Mouse (Mus musculus): ENCODE results near the gene Farsb.

Farsb gene

DNA sequence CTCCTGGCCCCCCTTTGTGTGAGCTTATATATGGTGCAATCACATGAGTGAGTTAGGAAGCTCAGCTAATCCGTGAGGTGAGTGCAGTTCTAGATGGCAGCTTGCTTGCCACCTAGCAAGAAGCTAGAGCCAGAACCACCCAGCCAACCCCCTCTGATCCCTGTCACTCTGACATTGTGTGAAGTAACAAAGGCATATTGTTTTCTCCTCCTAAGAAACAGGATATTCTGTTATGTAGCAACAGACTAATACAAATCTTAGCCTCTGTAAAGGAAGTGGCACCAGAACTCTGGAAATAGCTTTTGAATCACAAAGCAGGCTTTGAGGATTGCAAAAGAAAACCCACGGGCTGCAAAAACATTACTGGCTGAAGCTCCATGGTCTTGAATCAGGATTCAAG lies 4.3 kb downstream of the Farsb start:
- WGBS, result 19% methylated on average over 2 of the region's 2 CpGs

DNA sequence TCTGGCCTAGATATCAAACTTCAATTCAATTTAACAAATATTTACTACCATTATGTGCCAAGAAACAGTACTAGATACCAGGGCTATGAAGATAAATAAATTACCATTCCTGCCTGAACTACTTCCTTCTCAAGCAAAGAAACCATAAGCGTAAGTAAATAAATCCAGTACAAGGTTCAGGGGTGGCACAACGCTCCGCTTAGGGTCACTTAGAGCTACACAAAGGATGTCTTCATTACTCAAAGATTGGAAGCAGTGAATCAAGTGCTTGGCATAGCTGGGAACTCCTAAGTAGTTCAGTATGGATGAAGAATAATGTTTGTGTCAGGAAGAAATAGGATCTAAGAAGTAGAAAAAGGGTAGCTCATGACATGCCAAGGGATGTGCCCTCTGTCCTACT lies 5.3 kb downstream of the Farsb start:
- 87% methylated on average over 3 of the region's 3 CpGs for WGBS

DNA sequence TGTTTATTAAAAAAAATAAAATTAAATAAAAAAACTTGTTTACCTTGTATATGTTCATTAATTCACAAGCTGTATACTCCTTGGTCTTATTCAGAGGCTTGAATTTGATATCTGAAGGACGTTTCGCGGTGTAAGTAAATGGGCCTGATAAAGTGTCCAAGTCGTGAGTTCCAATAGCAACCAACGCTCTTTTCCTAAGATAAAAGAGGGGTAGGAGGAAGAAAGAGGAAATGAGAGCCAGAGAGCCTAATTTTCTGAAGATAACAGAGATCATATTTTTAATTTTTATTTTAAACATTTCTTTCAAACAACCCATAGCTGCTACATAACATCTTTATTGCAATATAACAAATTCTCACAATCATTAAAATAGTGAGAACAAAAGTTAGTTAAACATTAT lies 16.3 kb downstream of the Farsb start:
- WGBS, result 93% methylated on average over 5 of the region's 5 CpGs

DNA sequence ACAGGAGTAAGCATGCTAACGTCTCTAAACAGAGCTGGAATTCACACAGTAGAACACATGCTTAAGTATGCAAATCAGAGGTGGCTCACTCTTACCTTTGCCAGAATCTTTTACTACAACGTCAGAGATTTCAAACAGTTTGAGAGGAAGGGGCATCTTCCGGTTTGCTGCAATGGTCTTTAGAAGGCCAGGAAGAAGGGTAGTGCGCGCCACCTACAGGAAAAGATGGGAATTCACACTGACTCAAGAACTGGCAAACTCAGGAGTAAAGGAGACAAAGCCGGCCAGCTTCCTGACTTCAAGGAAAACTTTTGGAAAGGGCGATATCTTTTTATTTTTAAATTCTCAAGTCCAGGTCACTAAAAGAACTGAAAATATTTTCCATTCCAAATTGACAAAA lies 34.0 kb downstream of the Farsb start:
- 31% methylated on average over 7 of the region's 7 CpGs for WGBS

- 92% methylated on average over 8 of the region's 8 CpGs for WGBS
Measured at GRCm38 (mm10) chr1:78453886-78454285, 34.8 kb downstream of the Farsb start.

- 88% methylated on average over 6 of the region's 6 CpGs for whole genome bisulfite sequencing
Measured at GRCm38 (mm10) chr1:78452544-78452943, 36.2 kb downstream of the Farsb start.

- WGBS, result 56% methylated on average over 12 of the region's 12 CpGs
Measured at GRCm38 (mm10) chr1:78451070-78451854, 37.4 kb downstream of the Farsb start.

DNA sequence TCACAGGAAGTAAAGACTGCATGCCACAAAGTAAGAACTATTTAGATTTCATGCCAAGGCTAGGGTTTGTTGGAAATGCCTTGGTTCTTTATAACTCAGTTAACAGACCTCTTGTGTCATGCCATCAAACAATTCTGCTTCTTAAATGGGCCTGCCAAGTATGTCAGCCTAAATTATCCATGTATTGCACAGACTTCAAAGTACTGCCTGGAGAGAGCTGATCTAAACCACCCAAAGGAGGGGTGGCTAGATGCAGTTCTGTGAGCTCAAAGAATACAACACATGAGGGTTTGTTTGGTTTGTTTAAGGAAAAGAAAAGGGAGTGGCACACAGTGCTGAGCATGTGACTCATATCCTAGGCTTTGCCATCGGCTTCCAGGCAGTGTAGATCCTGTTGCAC lies 40.6 kb downstream of the Farsb start:
- WGBS, result 31% methylated on average over 1 of the region's 1 CpGs

GRCm38 (mm10) chr1:78446742-78447141 lies 42.0 kb downstream of the Farsb start:
- 97% methylated on average over 6 of the region's 6 CpGs for WGBS

DNA sequence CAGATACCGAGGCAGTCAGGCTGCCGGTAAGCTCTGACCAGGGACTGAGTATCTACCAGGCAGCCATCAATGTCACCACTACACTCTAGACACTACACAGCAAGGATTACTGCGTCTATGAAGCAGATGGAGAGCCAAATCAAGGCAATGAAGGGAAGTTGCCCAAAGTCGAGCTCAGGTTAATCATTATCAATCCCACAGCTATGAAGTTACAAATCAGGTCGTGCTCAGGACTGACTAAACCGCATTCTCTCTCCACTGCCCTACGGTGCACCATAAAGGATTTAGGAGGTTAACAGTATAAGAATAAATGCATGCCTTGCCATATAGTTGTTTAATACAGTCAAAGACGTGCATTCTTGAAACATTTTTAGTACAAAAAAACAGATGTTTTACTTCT lies 42.5 kb downstream of the Farsb start:
- 95% methylated on average over 8 of the region's 8 CpGs for WGBS

DNA sequence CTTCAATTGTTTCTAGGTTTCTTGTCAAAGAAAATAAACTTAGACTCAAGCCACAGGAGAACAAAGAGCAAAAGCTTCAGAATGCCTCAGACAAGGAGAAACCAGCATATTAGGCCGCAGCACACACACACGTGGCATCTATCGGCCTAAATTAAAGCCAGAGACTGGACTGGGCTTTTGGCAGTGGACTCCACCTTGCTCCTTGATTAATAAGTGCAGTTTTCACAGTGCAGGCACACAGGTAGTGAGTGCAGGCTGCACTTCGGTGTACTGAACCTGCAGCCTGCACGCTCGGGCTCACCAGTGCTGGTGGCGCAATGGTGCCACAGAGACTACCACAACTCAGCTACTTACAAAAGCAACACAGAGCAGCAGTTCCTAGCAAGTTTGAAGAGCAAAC lies 45.6 kb downstream of the Farsb start:
- 90% methylated on average over 7 of the region's 7 CpGs for WGBS

DNA sequence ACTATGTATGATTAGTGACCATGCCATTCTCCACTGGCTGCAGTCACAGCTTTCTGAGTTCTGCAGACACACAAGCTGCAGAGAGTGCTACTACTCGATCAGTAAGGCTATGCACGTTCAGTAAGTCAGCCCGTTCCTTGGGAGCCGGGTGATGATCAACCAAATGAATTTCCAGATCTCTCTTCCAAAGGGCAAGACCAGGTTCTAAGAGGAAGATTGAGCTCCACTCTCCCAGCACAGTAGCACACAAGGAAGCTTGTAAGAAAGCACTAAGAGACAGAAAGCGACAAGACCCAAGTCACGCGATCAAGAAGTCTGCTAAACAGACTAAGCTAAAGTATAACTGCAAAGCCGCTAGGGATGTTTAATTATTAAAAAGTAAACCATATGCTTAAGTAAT lies 48.0 kb downstream of the Farsb start:
- 94% methylated on average over 8 of the region's 8 CpGs for WGBS

- WGBS, result 83% methylated on average over 3 of the region's 3 CpGs
Measured at GRCm38 (mm10) chr1:78437150-78437549, 51.5 kb downstream of the Farsb start.

- 93% methylated on average over 1 of the region's 1 CpGs for WGBS
Measured at GRCm38 (mm10) chr1:78436445-78436844, 52.3 kb downstream of the Farsb start.

DNA sequence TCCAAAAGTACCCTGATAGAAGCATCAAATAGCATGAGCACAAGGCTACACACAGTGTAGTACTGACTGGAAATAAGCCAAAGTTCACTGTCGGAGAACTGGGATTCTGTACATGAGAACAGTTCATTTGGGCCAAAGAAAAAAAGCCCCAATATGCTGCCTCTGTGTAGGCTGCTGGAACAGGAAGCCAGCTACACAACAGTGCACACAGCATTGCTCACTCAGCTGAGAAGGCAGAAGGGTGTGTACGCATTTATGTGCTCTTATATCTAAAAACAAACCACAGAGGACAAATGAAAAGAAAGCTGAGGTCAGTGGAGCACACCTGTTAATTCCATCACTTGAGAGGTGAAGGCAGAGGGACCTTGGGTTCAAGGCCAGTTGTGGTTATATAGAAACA lies 52.7 kb downstream of the Farsb start:
- WGBS, result 40% methylated on average over 2 of the region's 2 CpGs

GRCm38 (mm10) chr1:78433472-78433871 lies 55.2 kb downstream of the Farsb start:
- WGBS, result 97% methylated on average over 9 of the region's 9 CpGs

- 82% methylated on average over 11 of the region's 11 CpGs for WGBS
Measured at GRCm38 (mm10) chr1:78428851-78429250, 59.8 kb downstream of the Farsb start.

DNA sequence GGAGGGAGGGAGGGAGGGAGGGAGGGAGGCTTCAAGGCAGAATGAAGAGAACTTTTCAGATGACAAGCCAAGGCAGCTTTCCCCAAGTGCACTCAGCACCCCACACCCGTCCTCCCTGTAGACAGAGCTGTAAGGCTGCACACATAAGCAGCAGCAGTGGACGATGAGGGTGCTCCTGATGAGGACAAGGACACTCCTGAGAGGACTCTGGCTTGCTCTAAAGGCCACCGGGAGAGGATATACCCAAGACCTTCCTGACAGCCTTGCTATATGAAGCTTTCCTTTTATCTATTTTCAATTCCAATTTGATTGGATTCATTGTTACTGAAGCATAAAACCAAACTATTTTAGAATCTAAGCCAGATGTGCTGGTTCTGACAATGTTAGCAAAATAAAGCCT lies 61.9 kb downstream of the Farsb start:
- 62% methylated on average over 3 of the region's 3 CpGs for WGBS

GRCm38 (mm10) chr1:78425793-78426700 lies 62.6 kb downstream of the Farsb start:
- WGBS, result 47% methylated on average over 7 of the region's 7 CpGs

- 75% methylated on average over 7 of the region's 7 CpGs for WGBS
Measured at GRCm38 (mm10) chr1:78425309-78425708, 63.4 kb downstream of the Farsb start.

- WGBS, result 95% methylated on average over 4 of the region's 4 CpGs
Measured at GRCm38 (mm10) chr1:78424848-78425247, 63.8 kb downstream of the Farsb start.

GRCm38 (mm10) chr1:78422576-78422975 lies 66.1 kb downstream of the Farsb start:
- WGBS, result 69% methylated on average over 2 of the region's 2 CpGs

GRCm38 (mm10) chr1:78421749-78422148 lies 66.9 kb downstream of the Farsb start:
- 91% methylated on average over 5 of the region's 5 CpGs for WGBS

Measured in cerebral cortex, adult 2 months (tissue).